Mouse (Mus musculus) naive thymus-derived CD4-positive, alpha-beta T cell, adult 2 months (primary cell): Measurements from ENCODE around the gene Csnk1e.
A peak's percentile ranks its signal among the peaks of the same experiment; 100 is the strongest.

Experiments used
- DNase-seq: peaks from one replicate; pipeline ENCODE4 v3.0.0-alpha.2; 2011; ENCODE audit warnings: low read depth

The Csnk1e gene

DNA sequence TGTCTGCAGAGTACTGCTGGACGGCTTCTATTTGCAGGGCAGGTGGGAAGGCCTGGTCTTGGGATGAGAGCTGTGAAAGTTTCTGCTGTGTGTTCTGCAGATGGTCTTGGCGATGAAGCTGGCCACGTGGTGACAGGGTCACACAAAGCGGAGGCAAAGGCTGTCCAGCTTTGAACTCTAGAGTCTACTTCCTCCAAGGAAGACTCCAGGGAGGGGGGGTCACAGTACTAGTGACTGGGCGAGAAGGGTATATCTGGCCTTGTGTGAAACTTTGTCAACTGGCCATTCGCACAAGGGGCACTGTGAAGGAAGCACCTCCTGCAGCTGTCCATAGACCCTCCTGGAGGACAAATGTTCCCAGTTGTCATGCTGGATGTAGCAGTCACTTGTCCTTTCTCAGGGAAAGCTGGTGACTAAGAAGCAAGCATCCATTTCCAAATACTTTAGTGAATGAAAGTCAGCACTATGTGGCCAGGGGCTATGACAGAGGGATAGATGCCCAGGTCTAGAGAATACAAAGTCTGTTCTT is 32.6 kb downstream of the Csnk1e start:
- DNase-seq: no peak

DNA sequence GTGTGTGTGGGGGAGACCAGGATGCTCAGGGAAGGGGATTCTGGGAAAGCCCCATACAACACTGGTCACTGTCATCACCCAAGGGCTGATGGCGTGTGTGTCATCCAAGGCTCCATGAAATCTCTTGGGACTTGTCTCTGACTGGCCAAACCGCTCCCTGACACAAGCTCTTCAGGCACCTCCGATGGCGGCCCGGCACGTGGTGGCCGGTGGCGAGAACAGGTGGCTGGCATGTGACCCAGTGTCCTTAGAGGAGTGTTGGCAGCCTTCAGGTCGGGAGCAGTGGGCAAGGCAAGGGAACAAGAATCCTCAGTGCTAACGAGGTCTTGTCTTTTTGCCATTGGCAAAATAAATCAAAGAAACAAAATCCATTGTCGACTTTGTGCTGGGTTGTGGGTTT is 36.7 kb downstream of the Csnk1e start:
- no peak for DNase-seq

DNA sequence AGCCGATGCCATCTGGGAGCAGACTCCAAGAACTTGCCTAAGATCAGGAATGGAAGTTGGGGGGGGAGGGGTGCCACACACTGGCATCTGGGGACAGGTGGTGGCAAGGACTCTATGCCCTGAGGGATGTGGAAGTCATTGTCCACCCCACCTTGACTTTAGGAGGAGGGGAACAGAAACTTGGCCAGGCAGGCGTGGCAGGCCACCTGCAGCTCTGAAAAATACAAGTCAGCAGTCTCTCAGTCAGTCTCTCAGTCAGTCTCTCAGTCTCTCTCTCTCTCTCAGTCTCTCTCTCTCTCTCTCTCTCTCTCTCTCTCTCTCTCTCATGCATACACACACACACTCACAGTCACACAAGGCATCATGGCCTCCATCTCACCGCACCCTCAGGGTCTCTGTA is 37.1 kb downstream of the Csnk1e start:
- no peak for DNase-seq

DNA sequence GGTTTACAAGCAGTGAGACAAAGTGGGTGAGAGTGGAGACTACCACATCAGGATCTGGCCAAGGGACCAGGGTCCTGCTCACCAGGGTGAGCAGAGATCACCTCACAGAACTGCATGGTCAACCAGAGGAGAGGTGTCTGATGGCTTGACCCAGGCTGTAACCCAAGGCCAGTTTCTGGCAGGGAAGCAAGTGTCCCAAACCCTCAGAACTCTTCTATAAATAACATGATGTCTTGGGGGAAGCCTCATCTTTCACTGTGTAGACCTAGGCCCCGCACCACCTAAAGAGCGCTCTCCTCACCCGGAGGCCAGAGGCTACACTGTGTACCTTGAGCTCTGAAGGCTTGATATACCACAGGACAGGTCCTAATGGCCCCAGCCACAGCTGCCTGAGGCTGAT is 38.0 kb downstream of the Csnk1e start:
- DNase-seq: no peak

DNA sequence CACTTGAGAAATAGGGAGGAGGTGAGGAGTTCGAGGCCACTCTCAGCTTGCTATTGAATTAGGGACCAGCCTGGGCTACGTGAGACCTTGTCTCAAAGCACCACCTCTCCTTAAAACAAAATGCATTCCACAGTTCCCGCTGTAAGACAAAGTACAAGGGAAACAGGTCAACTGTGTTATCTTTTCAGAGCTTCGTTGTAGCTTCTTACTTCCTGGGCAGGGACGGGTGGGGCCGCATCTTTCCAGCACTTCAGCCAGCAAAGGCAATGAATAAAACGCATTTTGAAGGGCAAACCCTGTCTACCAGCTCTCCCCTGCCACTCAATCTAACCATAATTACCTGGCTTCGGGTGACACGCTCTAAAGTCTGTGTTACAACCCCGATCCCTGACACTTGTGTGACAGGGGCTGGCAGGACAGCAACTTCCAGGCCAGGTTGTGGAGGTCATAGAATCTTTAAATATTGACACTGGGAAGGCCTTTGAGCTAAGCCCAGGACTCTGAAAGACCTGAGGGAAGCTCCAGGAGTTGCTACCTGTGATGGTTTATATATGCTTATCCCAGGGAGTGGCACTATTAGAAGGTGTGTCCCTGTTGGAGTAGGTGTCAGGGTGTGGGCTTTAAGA is 38.8 kb downstream of the Csnk1e start:
- DNase-seq: no peak

DNA sequence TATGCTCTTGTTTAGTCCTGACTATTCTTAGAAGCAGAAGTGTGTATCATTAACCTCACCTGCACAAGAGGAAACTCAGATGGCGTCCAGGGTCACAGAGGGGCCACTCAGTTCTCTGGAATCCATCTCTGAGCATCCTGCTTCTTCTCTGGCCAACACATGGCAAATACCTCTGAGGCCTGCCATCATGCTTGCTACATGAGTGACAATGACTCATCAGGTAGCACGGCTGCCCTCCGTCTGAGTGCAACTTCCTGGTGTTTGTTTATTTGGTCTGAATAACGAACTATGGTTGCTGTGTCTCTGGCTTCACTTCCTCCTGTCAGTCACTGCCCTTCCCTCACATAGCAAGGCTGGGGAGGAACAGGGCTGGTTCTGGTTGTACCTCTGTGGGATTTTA is 40.9 kb downstream of the Csnk1e start:
- DNase-seq: no peak

DNA sequence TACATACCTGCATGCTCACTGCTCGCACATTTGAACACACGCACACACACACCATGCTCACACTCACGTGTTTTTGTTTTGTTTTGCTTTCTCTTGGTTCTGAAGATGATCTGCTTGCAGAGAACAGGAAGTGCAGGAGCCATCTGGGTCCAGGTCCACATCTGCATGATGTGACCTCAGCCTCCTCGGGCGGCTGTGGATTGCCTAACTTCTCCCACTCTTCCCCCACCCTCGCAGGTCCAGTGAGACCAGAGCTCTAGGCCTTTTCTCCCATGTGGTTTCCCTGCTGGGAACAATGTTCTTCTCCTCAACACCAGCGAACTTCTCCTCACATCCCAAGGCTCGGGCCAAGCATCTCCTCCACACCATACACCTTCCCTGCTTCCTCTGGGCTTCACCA is 41.6 kb downstream of the Csnk1e start:
- DNase-seq: no peak

DNA sequence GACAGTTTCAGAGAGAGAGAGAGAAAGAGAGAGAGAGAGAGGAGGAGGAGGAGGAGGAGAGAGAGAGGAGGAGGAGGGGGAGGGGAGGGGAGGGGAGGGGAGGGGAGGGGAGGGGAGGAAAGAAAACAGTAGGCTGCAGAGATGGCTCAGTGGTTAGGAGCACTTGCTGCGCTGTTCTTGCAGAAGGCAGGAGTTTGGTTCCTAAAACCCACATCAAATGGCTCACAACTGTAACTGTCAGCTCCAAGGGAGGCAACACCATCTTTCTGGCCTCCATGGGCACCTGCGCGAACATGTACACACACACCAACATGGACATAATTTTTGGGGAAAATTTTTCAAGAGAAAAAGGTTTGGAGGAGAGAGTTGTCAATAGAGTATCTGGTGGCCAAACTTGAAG is 42.2 kb downstream of the Csnk1e start:
- DNase-seq: no peak

DNA sequence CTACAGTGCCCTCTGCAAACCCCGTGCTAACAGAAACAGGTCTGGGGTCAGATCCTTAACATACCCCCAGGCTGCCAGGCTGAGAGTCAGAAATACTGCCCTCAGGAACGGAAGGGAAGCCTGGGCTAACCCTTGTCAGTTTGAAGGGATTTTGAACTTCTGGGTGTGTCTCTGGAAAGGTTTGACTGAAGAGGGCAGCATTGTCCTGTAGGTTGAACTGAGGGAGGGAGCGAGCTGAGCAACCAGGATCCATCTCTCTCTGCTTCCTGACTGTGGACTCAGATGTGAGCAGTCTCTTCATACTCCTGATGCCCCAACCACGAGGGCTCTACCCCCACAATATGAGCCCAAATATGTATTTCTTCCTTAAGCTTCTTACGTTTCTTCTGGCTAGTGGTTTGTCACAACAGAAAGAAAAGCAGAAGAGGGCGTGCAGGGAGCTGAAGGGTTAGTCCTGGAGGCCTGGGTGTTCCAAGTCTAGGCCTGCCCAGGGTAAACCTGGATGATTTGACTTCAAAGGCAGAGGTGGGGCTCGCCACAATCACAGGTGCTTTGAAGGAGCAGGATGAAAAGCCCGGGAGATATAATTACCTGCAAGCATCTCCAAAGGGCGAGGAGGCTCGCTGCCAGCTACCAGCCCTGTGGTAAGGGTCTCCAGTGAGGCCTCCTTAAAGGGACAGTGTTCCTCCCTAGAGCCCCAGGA is 43.9 kb downstream of the Csnk1e start:
- DNase-seq: peak; percentile 35

DNA sequence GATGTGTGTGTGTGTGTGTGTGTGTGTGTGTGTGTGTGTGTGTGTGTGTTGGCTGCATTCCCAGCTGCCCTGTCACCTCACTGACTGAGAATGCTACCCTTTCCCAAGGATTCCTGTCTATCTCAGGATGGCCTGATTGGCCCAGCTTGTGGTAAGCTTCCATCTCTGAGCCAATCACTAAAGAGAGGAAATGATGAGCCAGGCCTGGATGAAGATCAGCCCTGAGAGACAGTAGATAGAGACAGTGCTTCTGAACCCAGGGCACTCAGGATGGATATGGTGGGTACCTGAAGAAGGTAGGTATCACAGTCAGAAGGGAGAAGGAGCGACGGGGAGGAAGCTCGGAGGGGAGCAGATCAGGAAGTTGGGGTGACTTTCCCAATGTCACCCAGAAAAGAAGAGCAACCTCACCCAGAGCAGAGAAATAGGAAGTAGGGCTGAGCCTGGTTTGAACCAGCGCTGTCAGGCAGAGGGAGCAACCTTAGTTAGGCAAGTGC is 46.2 kb downstream of the Csnk1e start:
- DNase-seq: no peak

DNA sequence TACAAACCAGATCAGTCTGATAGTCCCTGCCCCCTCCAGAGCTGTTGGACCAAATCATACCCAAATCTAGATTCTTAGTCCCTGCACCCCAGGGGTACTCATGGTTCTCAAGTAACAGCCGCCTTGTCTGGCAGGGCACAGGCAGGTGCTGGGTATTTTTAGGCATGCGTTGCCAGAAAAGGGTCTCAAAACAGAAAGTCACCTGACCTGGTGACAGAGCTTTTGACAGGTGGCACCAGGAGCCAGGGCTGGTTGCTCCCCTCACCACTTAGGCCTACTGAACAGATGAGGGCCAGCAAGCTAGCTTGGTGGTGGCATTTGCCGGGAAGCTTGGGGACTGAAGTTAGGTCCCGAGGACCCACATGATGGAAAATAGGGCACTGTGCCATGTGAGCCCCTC is 48.8 kb downstream of the Csnk1e start:
- DNase-seq: no peak

DNA sequence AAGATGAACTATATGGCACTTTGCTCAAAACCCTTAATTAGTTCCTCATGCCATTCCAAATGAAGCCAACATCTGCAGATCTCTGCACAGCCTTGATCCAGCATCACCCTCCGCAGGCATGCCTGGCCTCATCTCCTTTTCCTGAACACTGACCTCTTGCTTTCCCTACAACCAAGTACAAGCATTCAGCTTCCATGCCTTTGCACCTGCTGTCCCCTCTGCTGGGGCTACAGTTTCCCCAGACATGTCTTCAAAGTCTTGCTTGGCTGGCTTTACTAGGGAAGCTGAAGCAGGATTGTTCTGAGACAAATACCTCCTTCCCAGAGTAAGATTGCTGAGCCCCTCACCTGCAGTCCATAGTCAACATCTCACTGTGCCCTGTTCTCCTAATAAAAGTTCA is 51.1 kb downstream of the Csnk1e start:
- DNase-seq: no peak

DNA sequence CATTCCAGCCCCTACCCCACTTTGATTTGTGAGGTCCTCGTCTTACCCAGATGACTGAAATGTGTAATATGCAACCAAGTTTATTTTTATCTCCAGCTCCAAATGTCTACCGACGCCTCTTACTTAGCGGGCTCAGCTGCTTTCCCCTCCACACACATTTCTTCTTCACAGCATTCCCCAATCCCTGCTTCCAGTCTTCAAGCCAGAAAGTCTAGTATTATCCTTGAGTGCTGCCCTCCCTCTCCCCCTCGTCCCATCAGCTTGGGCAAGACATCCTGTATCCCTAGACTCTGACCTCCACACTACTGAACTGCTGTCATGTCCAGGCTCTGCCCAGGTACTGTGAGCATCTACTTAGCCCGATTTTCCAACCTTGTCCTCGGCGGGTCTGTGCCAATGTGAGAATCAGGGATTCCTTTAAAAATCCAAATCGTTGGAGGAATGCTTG is 51.6 kb downstream of the Csnk1e start:
- DNase-seq: no peak

DNA sequence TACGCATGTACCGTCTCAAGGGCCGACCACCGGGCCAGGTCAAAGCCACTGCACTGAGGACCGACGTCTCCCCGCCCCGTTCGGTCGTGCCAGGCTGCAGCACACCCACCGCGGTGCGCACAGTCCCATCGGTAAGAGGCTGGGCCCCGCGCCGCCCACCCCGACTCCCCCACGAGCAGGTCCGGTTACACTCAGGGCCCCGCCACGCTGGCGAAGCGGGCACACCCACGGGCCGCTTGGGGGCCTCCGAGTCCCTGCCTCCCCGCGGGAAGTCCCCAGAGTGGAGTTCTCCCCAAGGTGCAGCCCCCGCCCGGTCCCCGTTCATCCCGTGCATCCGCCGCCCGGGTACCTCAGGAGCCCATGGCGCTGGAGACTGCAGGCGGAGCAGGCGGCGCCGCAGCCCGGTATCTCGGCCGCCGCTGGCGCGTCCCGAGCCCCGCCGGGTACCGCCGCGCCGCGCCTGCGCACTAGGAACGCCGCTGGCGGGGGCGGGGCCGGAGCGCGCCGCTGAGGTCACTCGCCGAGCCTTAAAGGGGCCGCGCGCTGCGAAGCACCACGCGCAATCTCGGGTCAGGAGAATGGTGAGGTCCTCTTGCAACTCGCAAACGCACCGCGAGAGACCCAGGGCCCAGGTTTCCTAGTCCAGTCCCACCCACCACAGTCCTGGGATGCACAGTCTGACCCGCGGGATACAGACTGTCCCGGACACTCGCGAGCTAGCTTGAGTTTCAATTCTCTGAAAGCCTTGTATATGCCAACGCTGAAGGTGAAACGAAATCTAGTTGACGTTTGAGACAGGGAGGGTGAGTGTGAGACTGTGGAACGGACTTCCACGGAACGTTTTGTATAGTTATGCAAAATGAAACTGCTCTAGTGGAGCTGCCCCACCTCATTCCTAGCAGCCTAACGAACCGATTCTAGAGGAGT is 52.3 kb downstream of the Csnk1e start, which contains the start of gene Tmem184b:
TSS of gene Tmem184b (minus strand) at position 734 of the 927 bp plus-strand sequence.
- peak; percentile 91 for DNase-seq

DNA sequence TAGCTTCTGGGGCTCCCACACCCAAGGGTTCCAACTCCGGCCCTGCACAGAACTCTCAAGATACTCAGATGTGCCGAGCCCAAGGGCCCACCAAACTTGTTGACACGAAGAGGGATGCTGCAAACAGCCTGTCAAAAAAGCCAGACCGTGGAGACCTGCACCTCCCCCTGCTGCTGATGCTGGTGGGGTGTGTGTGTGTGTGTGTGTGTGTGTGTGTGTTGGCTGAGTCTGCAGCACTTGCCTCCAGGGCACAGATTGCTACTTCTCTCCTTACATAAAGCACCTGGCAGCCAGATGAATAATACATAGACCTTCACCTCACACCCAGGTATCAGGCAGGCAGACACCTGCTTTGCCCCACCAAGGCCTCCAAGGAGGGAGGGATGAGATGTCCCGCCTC is 53.2 kb downstream of the Csnk1e start:
- peak; percentile 49 for DNase-seq

DNA sequence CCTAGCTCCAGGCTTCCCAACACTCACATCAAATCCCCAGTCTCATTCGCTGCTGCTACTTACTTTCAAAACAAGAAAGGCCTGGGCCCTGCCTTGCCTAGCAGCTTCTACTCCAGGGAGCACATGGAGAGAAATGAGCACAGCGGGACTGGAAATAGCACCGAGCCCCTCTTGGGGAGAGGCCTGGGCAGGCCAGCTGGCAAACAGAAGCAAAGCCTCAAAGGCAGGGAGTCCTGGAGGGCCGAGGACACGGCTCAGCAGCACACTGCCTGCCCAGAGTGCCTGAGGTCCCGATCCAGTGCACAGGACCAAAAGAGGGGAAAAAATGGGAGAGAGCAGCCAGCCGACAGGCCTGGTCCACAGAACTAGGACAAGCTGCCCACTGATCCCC is 54.4 kb downstream of the Csnk1e start:
- DNase-seq: no peak

DNA sequence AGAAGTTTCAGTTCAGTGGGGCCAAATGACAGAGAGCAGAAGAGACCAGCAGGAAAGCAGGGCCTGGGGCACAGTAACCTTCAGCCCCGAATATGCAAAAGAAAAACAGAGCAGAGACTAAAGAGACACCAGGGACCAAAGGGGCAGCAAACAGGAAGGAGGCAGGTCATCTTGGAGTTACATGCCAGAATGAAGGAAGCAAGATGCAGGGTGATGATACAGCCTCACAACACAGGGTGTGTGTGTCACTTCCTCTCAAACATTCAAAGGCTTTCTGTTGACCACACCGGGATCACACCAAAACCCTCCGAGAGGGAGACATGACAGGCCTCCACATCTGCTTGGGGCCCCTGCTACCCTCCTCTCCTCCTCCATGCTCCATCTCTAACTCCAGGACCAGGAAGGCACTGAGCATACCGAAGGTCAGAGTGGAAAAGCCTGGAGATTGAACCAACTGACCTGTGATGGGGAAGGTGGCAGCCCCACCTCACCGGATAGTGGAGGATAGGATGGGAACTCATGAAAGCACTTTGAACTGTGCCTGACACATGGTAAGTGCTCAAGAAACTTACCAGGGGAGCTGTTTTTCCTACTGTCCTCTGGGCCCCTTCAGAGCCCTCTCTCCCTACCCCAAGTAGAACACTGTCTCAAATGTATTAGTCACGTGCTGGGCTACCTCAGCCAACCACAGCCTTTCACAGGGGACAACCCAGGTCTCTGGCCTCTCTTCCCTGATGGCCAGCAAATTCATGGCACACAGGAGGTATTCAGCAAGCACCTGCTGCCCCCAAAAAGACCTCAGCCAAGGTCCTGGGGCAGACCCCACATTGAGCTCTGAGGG is 55.0 kb downstream of the Csnk1e start:
- DNase-seq: no peak

DNA sequence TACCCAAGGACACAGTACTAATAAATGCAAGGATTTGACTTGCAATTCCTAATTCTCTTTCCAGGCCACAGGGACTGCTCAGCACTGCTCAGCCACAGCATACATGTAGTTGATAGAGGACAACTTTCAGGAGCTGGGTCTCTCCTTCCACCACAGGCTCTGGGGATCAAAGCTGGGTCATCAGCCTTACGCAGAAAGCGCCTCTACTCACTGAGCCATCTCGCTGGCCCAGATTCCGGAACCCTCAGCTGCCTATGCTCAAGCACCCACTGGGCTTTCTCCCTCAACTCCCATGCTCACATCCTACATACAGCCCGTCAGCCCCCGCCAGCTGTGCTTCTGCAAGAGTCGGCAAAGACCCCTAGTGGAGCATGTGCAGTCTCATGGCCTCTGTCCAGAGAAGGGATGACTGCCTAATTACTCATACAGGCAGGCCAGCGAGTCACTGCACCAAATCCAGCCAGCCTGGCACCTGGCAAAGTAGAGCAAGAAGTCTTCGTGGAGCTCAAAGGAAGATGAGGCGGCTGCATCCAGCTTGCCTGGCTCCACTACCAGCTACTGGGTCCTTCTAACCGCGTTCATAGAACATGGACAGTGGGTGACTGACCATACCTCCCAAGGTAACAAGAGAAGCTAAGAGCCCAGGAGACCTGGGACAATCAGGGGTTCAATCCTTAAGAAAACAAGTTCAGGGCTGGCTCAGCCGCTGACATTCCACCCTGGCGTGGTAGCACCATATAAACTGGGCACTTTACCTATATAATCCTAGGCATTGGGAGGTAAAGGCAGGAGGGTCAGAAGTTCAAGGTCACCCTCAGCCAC is 55.9 kb downstream of the Csnk1e start:
- DNase-seq: no peak

DNA sequence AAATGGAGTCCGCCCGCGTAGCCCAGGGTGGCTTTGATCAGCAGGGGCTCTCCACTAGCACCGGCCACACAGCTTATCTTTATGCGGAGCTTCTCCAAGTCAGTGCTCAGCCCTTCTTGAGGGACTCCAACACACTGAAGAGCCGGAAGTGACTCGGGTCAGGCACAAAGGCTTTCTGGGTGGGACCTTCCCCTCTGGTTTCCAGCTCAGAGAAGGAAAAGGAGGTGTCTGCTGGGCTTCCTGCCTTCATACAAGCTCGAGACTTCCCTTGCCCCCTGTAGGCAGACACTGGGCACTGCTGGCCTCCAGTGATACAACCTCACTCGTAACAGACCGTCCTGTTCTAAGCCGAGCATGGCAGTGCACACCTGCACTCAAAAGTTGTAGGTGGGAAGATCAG is 58.6 kb downstream of the Csnk1e start:
- DNase-seq: peak; percentile 81

DNA sequence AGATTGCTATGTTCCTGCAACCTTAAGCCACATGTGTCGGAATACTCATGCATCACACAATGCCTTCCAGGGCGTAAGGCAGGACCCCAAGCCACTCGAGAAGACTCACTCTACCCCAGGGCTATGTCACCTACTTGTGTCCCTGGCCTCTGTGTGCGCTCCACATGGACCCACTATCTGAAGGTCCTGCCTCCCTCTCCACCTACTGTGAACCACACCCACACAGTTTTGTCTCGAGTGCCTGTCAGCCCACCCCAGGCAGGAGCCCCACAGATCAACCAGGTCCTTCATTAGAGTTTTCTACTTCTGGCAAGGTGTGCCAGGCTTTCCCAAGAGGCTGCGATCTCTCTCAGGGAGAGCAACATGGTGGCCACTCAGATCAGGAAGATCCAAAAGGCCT is 60.1 kb downstream of the Csnk1e start:
- no peak for DNase-seq

DNA sequence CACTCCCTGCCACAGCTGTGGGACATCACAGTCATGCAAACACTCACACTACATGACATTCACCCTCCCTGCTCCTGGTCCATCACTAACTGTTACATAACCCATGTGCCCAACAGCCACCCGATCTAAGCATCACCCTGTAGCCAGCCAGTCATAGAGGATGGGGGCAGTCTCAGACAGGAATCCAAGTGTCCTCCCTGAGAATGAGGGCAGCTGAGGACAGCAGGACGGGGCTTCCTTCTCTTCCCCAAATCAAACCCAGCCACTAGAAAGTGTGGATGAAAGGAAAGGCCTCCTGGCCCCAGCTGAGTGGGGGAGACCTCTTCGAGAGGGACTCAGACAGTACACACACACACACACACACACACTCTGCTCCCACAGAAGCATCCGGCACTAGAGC is 60.5 kb downstream of the Csnk1e start:
- no peak for DNase-seq
